8 mouse cellular contexts compared by ENCODE assay signal in genomic region chrX:17571621-17572459, GRCm38 (mm10). TPM values are rescaled to one million over a fixed set of nuclear protein-coding genes. Genes with fewer than 3 reads are reported as not detected.
DNase-seq lines count a peak whose midpoint lies in the region; ATAC-seq lines count a peak whose summit lies in the region.

Gene Fundc1, minus strand, starts transcription at chrX:17572325.

- H3K27me3 ChIP-seq in intestine, embryonic 14.5 days (replicated peaks; ENCODE audit: control insufficient read depth, insufficient read depth, low read length): no peaks in the 10 kb centered on the region

- no peaks in the 10 kb centered on the region for H3K36me3 ChIP-seq in intestine, embryonic 14.5 days (ENCODE audit: control insufficient read depth, insufficient read depth, low read length)

- H3K27ac ChIP-seq in intestine, embryonic 14.5 days (ENCODE audit: low read depth): peak within 1 kb of the TSS; percentile 85

- intact Hi-C loops in gastrocnemius, postnatal 14 days (cut with DNase I; ENCODE audit: low total_unique reads): no loop called here
- intact Hi-C loops in left cerebral cortex, postnatal 14 days (cut with DNase I): loop anchor here (5.0 kb wide), 1 partner anchor 590 kb away; the partner anchor contains the start of gene Kdm6a

- DNase-seq in adrenal gland, adult (ENCODE audit: inconsistent age in 2 of 2, low spot score in 1 of 2): peak; percentile 94 to 97
- DNase-seq in embryo, embryonic 10.5 days (ENCODE audit: low spot score): peak; percentile 94
- DNase-seq in gastrocnemius, postnatal 14 days: peak; percentile 95
- DNase-seq in intestine, embryonic 14.5 days (ENCODE audit: low spot score): peak; percentile 88
- DNase-seq in left cerebral cortex, postnatal 14 days (ENCODE audit: low spot score in 2 of 2): peak; percentile 93 to 96
- peak; percentile 91 for DNase-seq in mesoderm, embryonic 11.5 days (ENCODE audit: low read depth, low spot score)
- DNase-seq in right cerebral cortex, postnatal 36 days (ENCODE audit: low spot score in 2 of 2): peak; percentile 92 to 94
- peak; percentile 92 for DNase-seq in yolk sac, embryonic 10.5 days (ENCODE audit: low spot score)

- H3K4me1 ChIP-seq in intestine, embryonic 14.5 days (replicated peaks; ENCODE audit: control insufficient read depth, insufficient read depth, low read length): no peaks in the 10 kb centered on the region

- H3K9me3 ChIP-seq in intestine, embryonic 14.5 days (ENCODE audit: control insufficient read depth, low read length): no peaks in the 10 kb centered on the region

- peak within 1 kb of the TSS; percentile 67 for H3K9ac ChIP-seq in intestine, embryonic 14.5 days (ENCODE audit: low read length)

- ATAC-seq in intestine, embryonic 14.5 days (replicated peaks; ENCODE audit: low FRiP score, low TSS enrichment, low read depth): peak; percentile 98

- H3K4me2 ChIP-seq in intestine, embryonic 14.5 days (ENCODE audit: low read length): peak within 1 kb of the TSS; percentile 45

- peak within 1 kb of the TSS; percentile 43 for H3K4me3 ChIP-seq in intestine, embryonic 14.5 days (ENCODE audit: low read depth, low read length)

- 11% methylated on average over 24 of the region's 30 CpGs for WGBS in intestine, embryonic 14.5 days

RNA-seq across cellular contexts. Expression of gene Fundc1, which starts in this region (rescaled TPM):
- total RNA-seq in gastrocnemius, postnatal 14 days (2021): 10 to 100 TPM; 23.7 to 25.9 TPM
- polyA plus RNA-seq in intestine, embryonic 14.5 days (2014; fragmentation: Nextera tagmentation; extraction: Ambion mirVana): 55.8 TPM in 2 replicates
- 10 to 100 TPM; 25.1 to 30.6 TPM for total RNA-seq in left cerebral cortex, postnatal 14 days (2021)

Comparison
In these comparisons a context has a peak if more than half of its experiments do, and no peak if none do; other contexts are left out.
1. Peak in every context shown above with its lines: DNase-seq, ATAC-seq, H3K4me3 ChIP-seq and H3K27ac ChIP-seq.